Mouse (Mus musculus): ENCODE results near the gene Fkbp2.
A peak's percentile ranks its signal among the peaks of the same experiment; 100 is the strongest.

Fkbp2 gene

DNA sequence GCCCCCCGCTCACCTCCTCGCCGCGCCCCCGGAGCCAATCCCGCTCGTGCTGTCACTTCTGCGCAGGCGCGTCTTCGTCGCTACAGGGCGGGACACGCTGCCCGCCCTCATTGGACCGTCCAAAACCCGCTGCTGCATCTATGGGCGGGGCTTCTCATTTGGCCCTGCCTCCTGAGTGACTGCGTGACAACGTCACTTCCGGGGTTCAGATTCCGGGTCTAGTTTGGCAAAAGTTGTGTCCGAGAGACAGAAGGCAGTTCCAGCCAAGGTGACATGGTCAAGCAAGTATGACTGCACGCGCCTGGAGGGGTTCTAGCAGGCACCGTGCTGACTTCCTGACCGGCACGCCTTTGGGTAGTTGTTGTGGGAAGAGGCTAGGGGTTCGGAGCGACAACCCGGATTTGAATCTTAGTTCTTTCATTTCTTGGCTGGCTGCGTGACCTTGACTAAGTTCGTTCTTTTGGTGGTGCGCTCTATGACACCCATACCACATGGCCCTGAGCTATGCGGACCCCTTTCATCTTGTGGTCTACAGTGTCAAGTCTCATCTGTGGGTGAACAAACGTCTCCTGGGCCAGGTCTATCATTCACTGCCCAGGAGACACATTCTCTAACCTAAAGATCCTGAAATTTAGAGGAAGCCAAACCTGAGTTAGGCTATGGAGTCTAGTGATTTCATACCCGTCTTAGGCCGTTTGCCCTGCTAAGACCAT lies at the start of gene Fkbp2:
TSS of gene Fkbp2 (minus strand) at position 121 of the 713 bp plus-strand sequence.
- DNase-seq (ENCODE audit: extremely low spot score) = peak; percentile 99

DNA sequence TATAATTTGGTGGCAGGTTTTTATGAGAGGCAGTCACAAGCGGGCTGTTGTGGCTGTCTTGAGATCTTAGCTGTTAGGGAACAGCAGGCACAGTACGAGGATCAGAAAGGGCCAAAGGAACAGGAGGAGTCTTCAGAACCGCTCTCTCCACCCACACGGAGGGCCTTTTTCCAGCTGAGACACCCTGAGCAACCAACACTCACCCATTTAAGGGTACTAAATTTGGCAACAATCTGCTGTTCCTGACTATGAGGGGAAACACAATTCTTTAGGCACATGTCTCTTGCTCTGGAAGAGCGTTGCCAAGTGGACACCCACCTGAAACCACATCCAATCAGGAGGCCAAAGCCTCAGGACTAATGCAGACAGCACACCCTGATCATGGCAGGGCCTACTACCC lies 49.2 kb upstream of the Fkbp2 start:
- DNase-seq (ENCODE audit: extremely low spot score) = no peak

DNA sequence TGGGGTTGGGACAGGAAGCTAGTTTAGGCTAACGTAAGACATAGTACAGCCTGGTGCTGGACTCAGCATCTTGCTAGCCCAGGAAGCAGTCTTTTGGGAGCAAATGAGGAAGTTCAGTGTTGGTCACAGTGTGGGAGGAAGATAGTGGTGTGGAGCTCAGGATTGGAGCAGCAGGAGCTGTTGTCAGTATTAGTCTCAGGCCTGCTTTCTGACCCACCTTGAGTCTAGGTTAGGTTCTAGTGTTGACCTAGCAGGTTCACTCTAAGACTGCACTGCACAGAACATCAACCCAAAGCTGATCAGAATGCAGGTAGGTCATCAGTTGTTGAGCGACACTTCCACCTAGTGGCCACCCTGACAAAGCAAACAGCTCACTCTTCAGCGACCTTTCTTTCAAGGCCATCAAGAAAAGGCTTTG lies 39.9 kb upstream of the Fkbp2 start:
- DNase-seq (ENCODE audit: extremely low spot score) = no peak

DNA sequence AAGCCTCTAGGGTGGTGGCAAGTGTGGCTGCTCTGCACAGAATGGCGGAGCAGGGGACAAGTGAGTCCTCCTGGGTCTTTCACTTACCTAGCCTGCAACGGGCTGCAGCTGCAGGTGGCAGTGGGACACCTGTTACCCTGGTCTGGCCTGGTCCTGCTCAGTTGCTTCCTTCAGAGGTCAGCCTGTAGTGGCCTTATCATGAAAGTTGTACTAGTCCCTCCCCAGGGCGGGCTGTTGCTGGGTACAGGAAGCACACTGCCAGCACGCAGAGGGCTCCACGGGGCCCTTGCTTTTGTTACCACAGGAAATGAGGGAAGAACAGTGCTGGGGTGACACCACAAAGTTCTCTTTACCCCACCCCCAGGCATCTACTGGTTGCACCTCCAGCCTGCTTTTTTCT lies 38.9 kb upstream of the Fkbp2 start, which contains the start of gene Fermt3:
TSS of gene Fermt3 (minus strand) at position 279 of the 400 bp plus-strand sequence.
- no peak for DNase-seq (ENCODE audit: extremely low spot score)

DNA sequence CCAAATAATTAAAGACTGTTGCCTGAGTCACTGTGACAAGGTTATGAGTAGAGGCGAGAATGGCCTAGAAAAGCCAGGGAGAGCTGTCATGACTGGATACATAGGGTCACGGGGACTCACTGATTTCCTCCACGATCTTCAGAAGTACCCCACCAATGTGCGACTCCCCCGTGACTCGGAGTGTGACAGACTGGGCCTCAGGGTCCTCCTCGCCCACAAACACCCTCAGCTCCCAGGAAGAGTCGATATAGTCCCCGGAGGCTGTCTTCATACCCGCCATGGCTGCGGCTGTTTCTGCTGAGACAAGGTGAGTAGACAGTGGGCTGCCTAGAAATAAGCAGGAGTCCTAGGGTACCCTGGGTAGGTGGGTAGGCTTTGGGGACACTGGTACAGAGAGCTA lies 38.2 kb upstream of the Fkbp2 start:
- no peak for DNase-seq (ENCODE audit: extremely low spot score)

DNA sequence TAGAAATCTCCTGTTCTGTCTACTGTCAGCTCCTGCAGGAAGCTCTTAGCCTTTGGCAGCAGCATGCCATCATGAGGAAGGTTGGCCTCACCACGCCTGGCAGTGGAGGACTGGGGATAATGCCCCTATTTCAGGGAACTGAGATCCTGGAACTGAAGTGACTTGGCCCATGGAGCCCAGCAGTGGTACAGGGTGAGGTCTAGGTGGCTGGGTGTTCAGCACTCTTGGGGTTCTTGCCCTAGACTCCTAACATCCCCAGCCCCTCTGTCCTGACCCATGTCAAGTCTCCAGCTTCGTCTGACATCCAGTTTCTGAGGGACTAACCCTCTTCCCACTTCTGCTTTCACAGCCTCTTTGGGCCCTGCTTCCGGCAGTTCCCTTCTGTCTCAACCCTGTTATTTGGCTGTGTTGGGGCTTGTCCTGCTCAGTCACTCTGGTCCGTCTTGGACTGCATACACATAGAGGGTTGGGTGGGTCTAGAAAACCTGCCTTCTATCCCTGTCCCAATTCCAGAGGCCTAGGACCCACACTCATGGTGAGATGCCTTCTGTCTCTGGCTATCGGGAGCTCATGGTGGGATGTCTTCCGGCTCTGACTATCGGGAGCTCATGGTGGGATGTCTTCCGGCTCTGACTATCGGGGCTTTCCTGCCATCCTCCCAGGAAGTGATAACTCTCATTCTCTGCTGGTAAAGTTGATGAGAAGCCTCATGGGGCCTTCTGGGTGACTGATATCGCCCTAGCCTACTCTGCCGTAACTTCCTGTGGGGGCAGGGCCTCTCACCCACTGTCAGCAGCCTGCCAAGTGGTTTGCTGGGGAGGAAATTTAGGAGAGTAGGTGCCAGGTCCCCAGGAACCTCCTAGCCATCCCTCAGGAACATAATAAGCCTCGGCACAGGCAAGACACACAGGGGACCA lies 37.5 kb upstream of the Fkbp2 start:
- no peak for DNase-seq (ENCODE audit: extremely low spot score)

DNA sequence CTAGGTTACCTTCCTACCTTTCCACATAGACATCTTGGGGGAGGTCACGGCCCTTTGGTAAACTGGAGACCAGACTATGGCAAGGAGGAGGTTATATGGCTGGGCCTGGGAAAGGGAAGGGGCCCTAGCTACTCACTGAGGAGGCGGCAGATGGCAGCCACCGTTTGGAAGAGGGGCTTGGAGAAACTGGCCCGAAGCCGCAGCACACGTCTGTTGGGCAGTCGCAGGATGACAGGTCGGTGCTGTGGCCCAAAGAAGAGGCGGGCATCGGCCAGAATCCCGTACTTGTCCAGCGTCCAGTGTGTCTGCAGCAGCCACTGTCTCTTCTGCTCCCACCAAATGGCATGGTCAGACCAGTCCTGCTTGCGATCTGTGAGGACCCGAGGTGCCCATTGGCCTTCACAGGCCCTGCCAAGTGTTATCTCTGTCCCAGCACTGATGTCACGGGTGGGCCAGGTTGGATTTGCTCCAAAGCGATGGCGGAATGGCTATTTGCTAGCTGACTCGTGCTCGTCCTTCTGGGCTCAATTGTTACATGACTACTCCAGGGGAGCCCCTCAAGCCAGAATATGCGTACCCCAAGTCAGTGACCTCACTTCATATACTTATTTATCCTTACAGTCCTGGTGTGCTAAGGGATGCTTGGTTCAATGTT lies 34.3 kb upstream of the Fkbp2 start:
- no peak for DNase-seq (ENCODE audit: extremely low spot score)

DNA sequence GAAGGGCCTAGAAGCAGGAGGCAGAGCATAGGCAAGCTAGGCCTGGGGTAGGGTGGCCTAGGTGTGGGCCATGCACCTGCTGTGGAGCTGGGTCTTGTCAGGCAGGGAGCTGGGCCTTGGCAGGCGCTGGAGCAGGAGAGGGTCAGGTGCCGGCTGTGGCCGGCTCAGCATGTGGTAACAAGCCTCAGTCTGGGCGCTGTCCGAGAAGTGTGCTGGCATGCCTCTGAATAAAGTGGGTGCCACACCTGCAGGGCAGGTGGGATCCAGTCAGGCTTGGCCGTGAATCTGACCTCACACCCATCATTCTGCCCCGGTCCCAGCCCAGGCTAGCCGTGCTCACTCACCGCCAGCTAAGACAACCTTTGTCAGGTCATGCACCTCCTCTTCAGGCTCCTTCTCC lies 33.7 kb upstream of the Fkbp2 start:
- no peak for DNase-seq (ENCODE audit: extremely low spot score)

DNA sequence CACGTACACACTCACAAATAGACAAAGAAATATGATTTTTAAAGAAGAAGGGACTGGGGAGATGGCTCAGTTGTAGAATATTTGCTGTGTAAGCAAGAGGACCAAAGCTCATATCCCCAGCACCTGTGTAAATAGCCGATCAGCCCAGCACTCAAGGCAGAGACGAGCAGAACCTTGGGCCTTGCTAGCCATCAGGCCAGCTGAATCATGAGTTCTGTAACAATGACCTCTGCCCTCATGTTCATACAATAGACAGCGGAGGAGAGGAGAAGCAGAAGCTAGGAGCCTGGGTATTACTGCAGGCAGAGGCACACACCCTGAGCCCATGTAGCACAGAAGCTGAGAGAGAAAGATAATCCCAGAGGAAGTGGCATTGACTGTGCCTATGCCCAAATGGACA lies 32.1 kb upstream of the Fkbp2 start:
- DNase-seq (ENCODE audit: extremely low spot score) = no peak

DNA sequence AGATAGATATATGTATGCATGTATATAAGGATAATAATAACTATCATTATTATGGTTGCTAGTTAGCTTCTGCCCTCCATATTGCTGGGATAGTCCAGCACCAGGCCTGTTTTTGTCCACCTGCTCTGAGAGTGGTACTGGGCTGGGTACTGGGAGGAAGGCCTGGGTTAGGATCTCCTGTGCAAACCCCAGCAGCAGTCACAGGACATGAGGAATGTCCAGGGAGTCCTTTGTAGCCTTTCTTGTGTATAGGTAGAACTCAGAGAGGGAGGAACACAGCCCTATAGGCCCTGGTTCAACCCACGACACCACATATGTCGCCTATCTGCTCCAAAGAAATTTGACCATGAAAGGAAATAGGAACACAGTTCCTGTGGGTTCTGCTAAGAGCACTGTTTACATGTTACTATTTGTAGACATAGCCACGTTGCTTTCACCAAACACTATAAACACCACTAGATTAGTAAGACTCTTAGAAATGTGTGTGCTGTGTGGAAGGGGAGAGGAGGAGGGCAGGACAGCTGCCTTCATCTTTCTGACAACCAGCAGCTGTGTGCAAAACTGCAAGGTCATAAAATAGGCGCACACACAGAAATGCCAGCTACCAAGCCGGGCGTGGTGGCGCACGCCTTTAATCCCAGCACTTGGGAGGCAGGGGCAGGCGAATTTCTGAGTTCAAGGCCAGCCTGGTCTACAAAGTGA lies 26.7 kb upstream of the Fkbp2 start:
- DNase-seq (ENCODE audit: extremely low spot score) = no peak

DNA sequence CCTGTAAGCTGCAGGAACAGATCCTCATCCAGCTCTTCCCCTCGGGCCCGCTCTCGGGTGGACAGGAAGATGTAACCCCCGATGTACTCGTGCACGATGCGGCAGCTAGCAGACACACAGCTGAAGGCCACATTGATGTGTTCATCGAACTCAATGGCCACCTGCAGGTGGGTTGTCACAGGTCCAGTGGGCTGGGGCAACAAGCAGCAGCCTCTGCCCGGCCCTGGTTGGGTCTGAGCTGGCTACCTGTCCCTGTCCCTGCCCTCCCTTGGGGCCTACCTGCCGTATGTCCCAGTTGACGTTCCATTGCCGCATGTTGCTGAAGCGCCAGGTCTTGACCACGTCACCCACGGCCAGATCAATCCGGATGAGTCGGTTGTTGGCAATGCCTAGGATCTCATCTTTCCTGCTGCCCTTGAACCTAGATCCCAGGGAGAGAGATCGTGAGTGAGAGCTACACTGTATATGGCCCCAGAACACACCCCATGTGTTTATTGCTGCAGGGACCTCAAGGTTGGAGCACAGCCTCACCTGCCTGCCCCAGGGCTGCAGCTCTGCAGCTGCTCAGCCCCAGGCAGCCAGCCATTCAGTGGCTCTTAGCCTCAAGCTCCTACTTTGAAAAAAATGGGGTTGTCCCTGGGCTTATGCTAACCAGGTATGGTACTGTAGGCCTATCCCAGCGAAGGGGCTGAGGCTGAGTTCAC lies 19.2 kb upstream of the Fkbp2 start:
- DNase-seq (ENCODE audit: extremely low spot score) = no peak

DNA sequence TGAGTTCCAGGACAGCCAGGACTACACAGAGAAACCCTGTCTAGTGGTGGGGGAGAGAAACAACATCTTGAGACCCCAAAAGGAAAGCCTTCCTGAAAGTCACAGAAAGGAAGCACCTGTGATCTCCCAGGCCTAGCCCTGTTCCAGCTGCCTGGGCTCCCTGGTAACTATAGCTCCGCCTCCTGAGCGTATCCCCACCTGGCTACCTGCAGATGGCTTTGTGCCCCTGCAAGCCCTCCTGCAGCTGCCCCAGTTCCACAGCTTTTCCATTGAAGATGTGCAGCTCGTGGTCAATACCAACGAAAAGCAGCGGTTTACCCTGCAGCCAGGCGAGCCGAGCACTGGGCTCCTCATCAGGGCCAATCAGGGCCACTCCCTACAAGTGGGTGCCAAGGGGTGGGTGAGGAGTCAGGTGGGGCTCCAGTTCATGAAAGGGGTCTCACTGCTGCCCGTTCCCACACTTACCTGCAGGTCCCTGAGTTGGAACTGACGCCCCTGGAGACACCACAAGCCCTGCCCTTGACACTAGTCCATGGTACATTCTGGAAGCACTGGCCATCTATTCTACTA lies 17.5 kb upstream of the Fkbp2 start:
- DNase-seq (ENCODE audit: extremely low spot score) = no peak

DNA sequence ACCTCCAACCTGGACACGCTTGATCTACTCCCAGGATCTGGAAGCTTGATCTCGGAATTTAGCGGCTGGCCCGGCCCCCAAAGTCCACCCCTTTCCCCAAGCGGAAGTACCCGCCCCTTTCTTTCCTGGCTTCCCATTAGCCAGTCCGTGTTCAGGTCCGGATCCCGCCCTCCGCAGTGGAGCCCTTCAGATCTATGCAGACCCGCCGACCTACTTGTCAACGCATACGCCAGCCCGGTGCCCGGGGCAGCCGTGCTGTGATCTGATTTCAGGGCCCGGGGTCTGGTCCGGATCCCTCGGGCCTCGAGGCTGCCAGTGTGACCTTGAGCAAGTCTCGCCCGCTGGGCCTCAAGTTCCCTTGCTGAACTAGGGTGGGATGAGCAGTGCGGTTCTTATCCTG lies 15.7 kb upstream of the Fkbp2 start, which contains the start of the genes Nudt22 and Trpt1:
TSS of gene Nudt22 (minus strand) at position 112 of the 400 bp plus-strand sequence.
TSS of gene Trpt1 (plus strand) at position 126 of the 400 bp plus-strand sequence.
- peak; percentile 88 for DNase-seq (ENCODE audit: extremely low spot score)

DNA sequence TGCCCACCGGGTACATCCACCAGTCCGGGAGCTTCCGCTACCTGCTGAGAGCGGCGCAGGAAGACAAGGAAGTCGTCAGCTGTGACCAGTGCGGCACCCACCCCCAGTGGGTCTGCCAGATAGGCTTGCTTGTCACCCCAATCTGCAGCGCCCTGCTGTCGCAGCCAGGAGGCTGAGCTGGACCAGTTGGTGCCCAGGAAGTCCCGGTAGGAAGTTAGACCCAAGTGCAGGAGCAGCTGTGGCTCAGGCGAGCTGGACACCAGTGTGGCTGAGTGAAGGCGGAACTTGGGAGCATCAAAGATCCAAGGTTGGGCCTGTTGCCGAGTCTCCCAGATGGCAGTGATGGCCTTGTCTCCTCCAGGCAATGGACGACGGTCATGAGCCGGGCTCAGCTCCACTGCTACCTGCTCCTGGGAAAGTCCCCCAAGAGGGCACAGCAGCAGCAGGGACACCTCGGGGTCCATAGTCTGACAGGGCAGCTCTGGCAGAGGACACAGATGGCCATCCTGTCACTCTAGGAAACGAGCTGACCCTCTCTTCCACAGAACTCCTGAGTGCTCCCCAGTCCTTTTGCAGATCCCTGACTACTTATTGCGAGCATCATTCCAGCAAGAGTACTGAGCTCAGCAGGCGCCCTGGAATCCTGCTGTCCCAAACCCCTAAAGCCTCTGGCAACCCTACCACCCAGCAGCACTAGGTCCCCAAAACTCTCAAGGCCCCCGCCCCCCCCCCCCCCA lies 15.1 kb upstream of the Fkbp2 start:
- DNase-seq (ENCODE audit: extremely low spot score) = no peak

DNA sequence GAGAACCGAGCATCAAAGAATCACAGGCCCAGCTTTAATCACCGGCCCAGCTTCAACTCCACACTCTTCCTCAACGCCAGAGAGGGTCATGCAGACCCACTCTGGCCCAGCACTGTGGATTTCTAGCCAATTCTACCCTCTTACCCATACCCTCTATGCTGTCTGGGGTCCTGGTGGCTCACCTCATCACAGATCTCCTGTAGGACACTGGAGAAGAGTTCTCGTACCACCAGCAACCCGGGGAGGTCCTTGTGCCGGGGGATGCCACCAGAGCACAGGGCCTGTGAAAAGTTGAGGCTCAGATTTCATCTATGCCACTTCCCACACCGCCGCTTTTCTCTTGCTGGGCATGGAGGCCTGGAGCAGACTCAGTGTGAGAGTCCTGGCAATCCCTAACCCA lies 14.2 kb upstream of the Fkbp2 start:
- no peak for DNase-seq (ENCODE audit: extremely low spot score)

DNA sequence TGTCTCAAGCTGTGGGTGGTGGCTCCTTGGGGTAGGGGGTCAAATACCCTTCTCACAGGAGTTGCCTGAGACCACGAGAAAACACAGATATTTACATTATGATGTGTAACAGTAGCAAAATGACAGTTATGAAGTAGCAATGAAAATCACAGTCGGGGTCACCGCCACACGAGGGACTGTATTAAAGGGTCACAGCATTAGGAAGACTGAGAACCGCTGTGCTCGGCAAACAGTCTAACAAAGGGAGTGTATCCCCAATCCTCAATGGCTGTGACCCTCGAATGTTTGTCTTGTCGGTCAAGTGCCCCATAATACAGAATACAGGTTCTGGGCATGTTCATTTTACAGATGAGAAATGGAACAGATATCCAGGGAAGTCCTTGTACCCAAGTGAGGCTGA lies 13.7 kb upstream of the Fkbp2 start:
- no peak for DNase-seq (ENCODE audit: extremely low spot score)

DNA sequence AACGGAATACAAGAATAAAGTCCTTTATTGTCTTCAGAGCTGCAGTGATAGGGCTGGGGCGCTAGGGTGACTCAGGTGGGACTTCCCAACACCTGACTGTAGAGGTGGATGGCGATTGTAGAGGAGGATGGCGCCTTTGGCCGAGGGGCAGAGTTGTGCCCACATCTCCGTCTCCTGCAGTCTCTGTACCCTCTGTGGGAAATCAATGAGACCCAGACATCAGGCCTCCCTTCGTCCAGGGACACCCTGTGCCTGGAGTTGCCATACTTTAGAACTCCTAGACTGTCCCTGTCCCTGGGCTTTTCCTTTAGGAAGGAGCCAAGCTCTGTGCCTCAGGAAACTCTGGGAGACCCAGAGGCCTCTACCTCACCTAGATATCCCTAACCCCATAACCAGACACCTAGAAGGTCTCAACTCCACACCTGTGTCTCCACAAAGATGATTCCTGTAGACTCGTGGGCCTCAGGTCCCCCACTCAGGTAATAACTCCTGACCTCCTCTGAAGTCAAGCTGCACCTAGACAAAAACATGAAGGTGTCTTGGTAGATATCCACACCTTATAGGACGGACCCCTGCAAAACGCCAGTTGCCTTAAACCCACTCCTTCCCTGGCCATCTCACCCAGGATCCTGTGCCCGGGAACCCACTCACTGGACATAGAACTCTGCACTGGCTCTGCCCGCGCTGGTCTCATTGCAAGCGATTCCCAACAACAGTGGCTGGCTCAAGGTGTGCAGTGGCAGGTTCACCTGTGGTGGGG lies 12.9 kb upstream of the Fkbp2 start:
- no peak for DNase-seq (ENCODE audit: extremely low spot score)

DNA sequence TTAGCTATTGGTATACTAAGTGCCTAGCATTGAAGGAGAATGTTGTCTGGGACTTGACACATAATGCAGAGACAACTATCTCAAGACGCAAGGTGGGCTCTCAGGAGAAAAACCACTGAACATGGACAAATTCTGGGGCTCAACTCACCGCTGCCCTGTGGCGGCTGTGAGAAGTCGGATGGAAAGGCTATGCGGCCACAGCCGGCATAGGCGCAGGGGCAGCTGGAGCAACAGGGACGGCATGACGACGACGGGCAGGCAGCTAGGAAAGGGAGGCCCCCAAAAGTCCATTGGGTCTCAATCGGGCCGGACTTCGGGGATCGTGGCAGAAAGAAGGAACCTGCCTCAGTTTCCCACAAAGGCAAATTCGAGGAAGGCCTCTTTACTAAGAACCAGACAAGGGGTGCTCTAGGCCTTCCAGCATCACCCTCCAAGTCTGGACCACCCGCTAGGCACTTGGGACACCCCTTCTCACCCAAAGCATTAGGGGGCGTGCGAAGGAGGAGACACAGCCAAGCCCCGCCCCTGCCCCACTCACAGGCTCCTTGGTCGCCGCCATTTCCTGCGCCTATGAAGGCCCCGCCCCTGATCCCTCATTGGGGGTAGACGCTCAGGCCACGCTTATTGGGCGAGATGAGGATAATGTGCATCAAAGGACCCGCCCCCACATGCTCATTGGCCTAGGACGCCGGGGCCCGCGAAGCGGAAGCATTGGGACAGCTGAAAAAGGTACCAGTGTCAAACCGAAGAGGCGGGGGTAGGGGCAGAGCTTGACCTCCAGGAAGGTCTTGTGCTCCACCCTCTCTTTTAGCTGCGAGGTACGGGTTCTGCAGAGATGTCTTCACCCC lies 11.9 kb upstream of the Fkbp2 start, which contains the start of gene Dnajc4:
TSS of gene Dnajc4 (minus strand) at position 562 of the 848 bp plus-strand sequence.
- DNase-seq (ENCODE audit: extremely low spot score) = peak; percentile 96
